Mouse (Mus musculus): ENCODE data around the gene Smpd2.

- TF ChIP-seq CTCF (IDR thresholded peaks at IDR 0.05; ENCODE audit: low read depth) (no peak), EP300 (IDR thresholded peaks at IDR 0.05; ENCODE audit: low read depth) (no peak)
Measured at GRCm38 (mm10) chr10:41448216-41448615, 42.0 kb downstream of the Smpd2 start.
